Mouse (Mus musculus) limb, embryonic 10.5 days (tissue): ENCODE results near the gene Mettl11b. TPM values are rescaled to one million over a fixed set of nuclear protein-coding genes. Genes with fewer than 3 reads are reported as not detected.
"Not testable (repeated sequence)": the region's sequence is repeated elsewhere in the genome, so short reads cannot be mapped to it uniquely, and the experiment has no call there.

ENCODE experiments used
- DNase-seq: peaks from one replicate; pipeline ENCODE4 v3.0.0-alpha.2; 2017; ENCODE audit warnings: low spot score
- H3K27ac ChIP-seq: fragments of 300-500 bp; sonication (generic); 2 replicates; pipeline ENCODE4 v1.5.1; 2016; ENCODE audit warnings: mild to moderate bottlenecking
- H3K27me3 ChIP-seq: fragments of 300-500 bp; sonication (generic); 2 replicates; pipeline ENCODE4 v1.6.1; 2016; ENCODE audit warnings: low read depth, mild to moderate bottlenecking; ENCODE audit not compliant: poor library complexity, severe bottlenecking
- H3K36me3 ChIP-seq: fragments of 300-500 bp; sonication (generic); 2 replicates; pipeline ENCODE4 v1.6.1; 2016; ENCODE audit warnings: mild to moderate bottlenecking, moderate library complexity
- H3K4me1 ChIP-seq: fragments of 300-500 bp; sonication (generic); 2 replicates; pipeline ENCODE4 v1.6.1; 2016
- H3K4me3 ChIP-seq: fragments of 300-500 bp; sonication (generic); 2 replicates; pipeline ENCODE4 v1.5.1; 2016; ENCODE audit warnings: mild to moderate bottlenecking, moderate library complexity
- H3K9me3 ChIP-seq: fragments of 300-500 bp; sonication (generic); replicated peaks from 2 replicates; pipeline ENCODE4 v1.6.1; 2016; ENCODE audit warnings: mild to moderate bottlenecking
- WGBS: fragments of 180-500 bp; shearing (Covaris S2); methylation state at CpG from one replicate; pipeline ENCODE4 v1.1.7; 2016; 5-methylcytosine and 5-hydroxymethylcytosine counted together
- polyA plus RNA-seq: library from polyadenylated mRNA; unstranded; fragments of >200 nt; fragmentation: Nextera tagmentation; extraction: Ambion mirVana; gene quantifications from 2 replicates; pipeline ENCODE4 v1.2.1, GENCODE M21; 2016

Gene Mettl11b
- 0.08 TPM in 1 of 2 replicates, not detected in the other for polyA plus RNA-seq

DNA sequence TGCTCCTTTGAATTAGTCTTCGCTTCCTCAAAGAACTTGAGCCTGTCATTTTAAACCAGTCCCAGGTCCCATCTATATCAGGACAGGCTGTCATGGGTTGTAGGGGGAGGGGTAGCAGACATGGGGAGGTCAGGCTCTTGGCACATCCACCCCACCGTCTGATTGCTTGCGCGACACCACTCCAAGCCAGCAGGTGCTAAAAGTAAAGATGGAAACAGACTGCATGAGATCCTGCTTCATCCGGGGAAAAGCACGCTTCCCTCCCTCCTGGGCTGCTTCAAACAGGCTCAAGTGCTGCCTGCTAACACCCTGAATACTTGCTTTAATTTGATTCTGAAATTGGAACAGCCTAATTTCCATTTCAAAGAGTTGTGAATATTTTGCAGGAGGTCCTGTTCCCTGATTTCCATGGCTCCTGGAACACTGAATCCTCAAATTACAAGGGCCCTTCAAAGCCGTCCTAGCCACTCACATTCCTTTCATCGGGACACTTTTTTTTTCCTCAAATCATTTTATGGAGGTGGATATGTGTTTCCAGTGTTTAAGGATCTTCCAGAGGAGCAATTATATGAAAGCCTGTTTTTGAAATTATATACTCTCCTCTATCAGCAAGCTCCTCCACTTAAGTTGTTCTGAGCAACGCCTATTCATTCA lies at the start of gene Mettl11b:
Gene Mettl11b (minus strand): TSS at position 127 of the 654 bp plus-strand sequence.
- Histone ChIP-seq H3K9me3 (no peaks in the 10 kb centered on the region), H3K4me1 (peaks cover 19% of the 10 kb centered on the region), H3K4me3 (no peak within 1 kb of the TSS), H3K27me3 (no peaks in the 10 kb centered on the region), H3K36me3 (no peaks in the 10 kb centered on the region), H3K27ac (no peak within 1 kb of the TSS)
- WGBS: 58% methylated on average over 9 of the region's 9 CpGs
- DNase-seq: no peak

DNA sequence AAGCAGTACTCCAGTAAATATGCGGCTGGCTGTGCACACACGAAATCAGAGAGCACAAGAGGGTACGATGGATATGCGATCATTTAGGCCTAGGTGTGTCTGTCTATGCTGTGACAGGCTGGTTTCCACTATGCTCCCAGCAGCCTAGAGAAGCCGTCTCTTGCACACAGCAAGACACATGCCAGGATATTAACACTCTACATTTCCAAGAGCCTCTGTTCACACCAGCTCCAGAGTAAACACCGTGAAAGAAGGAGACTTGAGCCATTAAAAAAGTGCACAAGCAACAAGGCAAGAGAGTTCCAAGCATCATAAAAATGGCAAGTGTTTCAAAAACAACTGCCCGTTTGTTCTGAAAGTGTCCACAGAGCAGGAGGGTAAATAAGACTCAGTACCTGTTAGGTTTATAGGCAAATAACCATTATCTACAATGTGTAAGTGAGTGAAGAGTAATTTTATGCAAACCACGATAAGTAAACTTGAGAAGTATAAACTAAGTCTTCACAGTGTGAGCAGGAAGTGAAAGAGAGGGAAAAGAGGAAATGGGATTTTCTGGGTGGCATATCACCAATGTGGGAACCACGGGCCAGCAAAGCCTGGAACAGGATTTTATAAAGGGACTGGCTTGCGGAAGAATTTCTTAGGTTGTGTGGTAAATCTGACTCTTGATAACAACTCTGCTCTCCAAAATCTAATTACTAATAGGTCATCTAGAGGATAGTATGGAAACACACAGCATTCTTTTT lies 32.6 kb upstream of the Mettl11b start:
- H3K27ac ChIP-seq: peak overlapping the region; percentile 69
- H3K27me3 ChIP-seq: no peaks in the 10 kb centered on the region
- H3K9me3 ChIP-seq: no peaks in the 10 kb centered on the region
- peaks cover 31% of the 10 kb centered on the region for H3K4me1 ChIP-seq
- 62% methylated on average over 10 of the region's 10 CpGs for WGBS
- no peak overlapping the region for H3K4me3 ChIP-seq
- DNase-seq: peak; percentile 40
- H3K36me3 ChIP-seq: no peaks in the 10 kb centered on the region

DNA sequence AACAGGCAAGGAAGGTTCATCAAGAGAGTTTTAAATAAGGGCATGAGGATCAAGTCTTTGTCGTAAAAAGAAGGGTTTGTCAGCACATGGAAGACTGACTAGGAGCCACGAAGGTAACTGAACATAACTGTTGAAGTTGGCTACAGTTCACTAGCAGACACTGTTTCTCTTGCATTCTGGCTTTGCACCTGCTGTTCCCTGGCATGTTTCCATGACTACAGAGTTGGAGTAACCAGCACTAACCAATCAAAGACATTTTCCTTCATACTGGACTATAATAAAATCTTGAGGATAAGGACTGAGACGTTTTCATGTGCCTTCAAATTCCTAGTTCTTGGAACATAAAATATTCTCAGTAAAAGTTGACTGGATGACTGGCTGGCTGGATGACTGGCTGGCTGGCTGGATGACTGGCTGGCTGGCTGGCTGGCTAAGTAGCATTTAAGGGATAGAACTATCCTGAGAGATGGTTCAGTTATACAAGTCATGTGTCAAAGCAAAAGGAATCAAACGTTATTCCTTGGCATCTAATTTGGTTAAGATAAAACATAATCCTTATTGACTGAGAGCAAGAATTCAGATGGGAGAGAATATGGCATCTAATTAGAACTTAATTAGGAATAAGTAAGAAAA lies 26.4 kb upstream of the Mettl11b start:
- 72% methylated on average over 4 of the region's 4 CpGs for WGBS
- no peak for DNase-seq
- no peak overlapping the region for H3K4me3 ChIP-seq
- H3K27me3 ChIP-seq: no peaks in the 10 kb centered on the region
- no peaks in the 10 kb centered on the region for H3K9me3 ChIP-seq
- no peaks in the 10 kb centered on the region for H3K4me1 ChIP-seq
- H3K27ac ChIP-seq: no peak overlapping the region
- H3K36me3 ChIP-seq: no peaks in the 10 kb centered on the region

DNA sequence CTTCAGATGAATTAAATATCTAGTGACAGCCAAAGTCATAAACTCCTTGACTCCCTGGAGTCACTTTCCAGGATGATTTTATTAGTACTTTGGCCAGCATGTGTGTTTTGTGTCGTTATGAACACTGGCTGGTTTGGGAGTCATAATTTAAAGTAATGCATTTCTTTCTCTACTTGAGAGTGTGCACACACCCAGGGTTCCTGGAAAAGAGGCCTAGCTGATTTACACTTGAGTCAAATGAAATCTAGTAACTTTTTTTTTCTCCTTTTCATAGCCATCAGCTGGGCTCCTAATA lies 12.2 kb upstream of the Mettl11b start:
- no peak for DNase-seq
- Histone ChIP-seq H3K36me3 (no peaks in the 10 kb centered on the region), H3K4me1 (0 out of 2 replicates have a peak, but pooled peaks cover 9% of the 10 kb centered on the region), H3K27ac (no peak overlapping the region), H3K4me3 (no peak overlapping the region), H3K27me3 (no peaks in the 10 kb centered on the region), H3K9me3 (no peaks in the 10 kb centered on the region)
- 61% methylated on average over 1 of the region's 1 CpGs for WGBS

DNA sequence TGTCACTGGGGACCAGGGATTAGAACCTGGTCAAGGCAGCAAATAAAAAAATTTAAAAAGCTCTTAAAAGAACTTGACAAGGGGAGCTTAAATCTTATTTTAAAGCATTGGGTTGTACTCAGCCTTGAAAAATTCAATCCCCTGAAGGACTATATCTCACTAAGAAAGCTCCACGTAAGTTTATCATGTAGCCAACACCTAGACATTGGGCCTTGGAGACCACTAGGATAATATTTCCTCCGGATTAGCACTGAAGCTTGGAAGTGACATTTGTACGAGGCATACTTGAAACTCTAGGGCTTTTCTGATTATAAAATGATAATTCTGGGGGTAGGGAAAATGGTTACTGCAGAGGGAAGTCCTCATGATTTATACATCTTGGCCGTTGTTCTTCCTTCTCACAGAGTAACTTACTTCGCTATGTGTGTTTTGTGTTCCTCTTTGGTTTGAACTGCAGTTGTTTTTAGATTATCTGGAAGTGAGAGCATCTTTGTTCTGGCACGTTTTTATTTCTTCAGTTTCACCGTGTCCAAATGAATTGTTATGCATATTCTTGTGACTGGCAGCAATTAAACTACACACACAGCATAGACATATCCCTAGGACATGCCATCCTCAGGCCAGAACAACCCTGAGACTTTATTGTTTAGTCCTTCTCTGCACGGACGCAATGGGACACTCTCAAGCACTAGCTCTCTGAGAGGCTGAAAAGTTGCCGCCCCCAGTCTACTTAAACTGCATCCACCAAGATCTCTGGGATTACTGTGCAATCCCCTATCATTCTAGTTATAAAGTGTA lies 11.6 kb upstream of the Mettl11b start:
- H3K4me3 ChIP-seq: no peak overlapping the region
- no peak overlapping the region for H3K27ac ChIP-seq
- H3K9me3 ChIP-seq: no peaks in the 10 kb centered on the region
- DNase-seq: no peak
- WGBS: 83% methylated on average over 10 of the region's 10 CpGs
- H3K27me3 ChIP-seq: no peaks in the 10 kb centered on the region
- no peaks in the 10 kb centered on the region for H3K36me3 ChIP-seq
- 0 out of 2 replicates have a peak, but pooled peaks cover 9% of the 10 kb centered on the region for H3K4me1 ChIP-seq

DNA sequence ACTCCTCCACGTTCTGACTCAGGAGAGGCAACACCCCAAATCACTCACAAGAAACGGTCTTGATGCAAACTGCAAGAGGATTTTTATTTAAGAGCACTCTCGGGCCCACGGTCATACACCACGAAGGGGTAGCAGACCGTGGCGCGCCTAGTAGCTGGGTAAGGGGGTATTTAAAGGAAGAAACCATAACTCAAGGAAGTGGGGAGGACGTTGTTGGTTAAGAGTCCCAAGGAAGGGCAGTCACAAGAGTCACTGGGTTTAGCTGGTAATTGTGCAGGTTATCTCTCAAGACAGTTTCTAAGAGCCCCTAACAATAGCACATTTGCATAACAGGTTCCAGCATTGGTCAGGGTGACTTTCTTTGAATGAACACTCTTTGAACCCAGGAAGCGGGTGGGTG lies 6.1 kb upstream of the Mettl11b start:
- H3K4me3 ChIP-seq, H3K9me3 ChIP-seq, H3K27me3 ChIP-seq, DNase-seq, H3K4me1 ChIP-seq, H3K27ac ChIP-seq, H3K36me3 ChIP-seq: not testable (repeated sequence)
- 96% methylated on average over 10 of the region's 10 CpGs for WGBS

DNA sequence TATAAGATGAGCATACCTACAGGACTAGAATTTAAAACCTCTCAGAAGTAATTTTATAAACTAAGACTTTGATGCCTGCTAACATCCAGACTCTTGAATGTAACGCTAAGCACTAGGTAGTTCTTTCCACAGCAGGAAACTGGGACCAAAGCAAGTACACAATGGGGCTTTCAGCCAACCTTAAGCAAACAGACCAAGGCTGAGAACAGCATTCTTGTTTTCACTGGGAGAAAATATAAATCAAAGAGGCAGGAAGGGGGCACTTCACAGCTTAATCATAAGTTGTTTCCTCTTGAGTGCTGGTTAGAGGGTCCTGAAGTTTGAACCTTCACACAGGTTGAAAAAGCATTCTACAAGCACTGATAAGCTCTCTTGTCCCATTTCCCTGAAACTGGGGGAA lies 1.1 kb downstream of the Mettl11b start:
- Histone ChIP-seq H3K4me1 (peaks cover 26% of the 10 kb centered on the region), H3K27ac (no peak overlapping the region), H3K9me3 (no peaks in the 10 kb centered on the region), H3K36me3 (no peaks in the 10 kb centered on the region), H3K27me3 (no peaks in the 10 kb centered on the region), H3K4me3 (no peak overlapping the region)
- WGBS: 75% methylated on average over 1 of the region's 1 CpGs
- no peak for DNase-seq

DNA sequence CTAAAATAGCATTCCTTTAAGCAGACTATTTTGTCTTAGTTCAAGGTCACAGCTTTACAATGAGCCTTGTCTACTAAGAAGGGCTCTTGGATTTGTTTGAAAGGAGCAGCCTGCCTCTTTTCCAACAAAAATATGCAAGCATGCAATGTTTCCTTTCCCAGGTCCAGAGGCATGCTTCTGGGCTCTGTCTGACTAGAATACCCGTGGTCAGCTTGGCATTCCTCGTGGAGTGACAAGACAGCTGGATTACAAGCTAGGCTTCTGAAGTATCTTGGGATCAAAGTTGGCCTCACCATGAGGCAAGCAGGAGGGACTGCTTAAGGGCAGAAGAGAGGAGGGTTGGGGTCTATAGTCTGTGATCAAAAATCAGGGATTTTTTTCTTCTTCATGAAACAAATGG lies 16.4 kb downstream of the Mettl11b start:
- Histone ChIP-seq H3K4me1 (peaks cover 15% of the 10 kb centered on the region), H3K36me3 (no peaks in the 10 kb centered on the region), H3K27me3 (no peaks in the 10 kb centered on the region), H3K27ac (no peak overlapping the region), H3K4me3 (no peak overlapping the region), H3K9me3 (no peaks in the 10 kb centered on the region)
- no peak for DNase-seq
- 65% methylated on average over 2 of the region's 2 CpGs for WGBS

DNA sequence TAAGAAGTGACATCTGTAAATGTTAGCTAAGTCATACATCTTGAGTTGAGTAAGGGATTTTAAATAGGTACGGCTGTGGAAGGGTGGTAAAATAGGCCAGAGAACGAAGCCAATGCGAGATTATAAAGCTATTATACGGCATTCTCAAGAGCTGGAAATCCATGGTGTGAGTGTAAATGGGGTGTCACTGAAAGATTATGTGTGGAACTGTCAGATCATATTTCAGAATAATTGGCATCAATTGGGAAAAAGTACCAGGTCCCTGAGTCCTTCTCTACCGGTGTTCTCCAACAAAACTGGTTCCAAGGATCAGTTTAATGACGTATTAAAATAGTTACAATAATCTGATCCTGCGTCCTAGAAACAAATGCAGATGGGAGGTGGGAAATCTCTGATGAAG lies 24.5 kb downstream of the Mettl11b start:
- no peaks in the 10 kb centered on the region for H3K9me3 ChIP-seq
- peaks cover 43% of the 10 kb centered on the region for H3K4me1 ChIP-seq
- DNase-seq: no peak
- WGBS: 47% methylated on average over 7 of the region's 7 CpGs
- H3K27ac ChIP-seq: no peak overlapping the region
- H3K36me3 ChIP-seq: no peaks in the 10 kb centered on the region
- H3K4me3 ChIP-seq: no peak overlapping the region
- H3K27me3 ChIP-seq: no peaks in the 10 kb centered on the region

DNA sequence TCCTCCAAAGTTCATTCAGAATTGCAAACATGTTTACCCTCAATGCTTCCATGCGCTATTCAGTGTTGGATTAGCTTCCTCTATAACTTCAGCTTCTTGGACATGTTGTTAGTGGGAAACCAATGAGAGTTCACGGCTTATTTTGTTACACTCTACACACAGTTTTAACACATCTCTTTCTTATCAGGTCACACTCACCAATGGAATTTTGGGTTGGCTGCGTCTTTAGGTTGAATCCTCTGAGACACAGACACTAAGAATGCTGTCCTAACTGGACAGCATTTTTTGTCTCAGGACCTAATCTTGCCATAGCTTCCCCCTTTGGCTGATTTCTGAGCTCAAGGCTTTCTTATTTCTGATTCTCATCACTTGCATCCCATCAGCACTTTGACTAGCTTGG lies 25.3 kb downstream of the Mettl11b start:
- no peaks in the 10 kb centered on the region for H3K36me3 ChIP-seq
- DNase-seq: no peak
- no peak overlapping the region for H3K4me3 ChIP-seq
- no peak overlapping the region for H3K27ac ChIP-seq
- H3K9me3 ChIP-seq: no peaks in the 10 kb centered on the region
- peaks cover 43% of the 10 kb centered on the region for H3K4me1 ChIP-seq
- 79% methylated on average over 3 of the region's 3 CpGs for WGBS
- H3K27me3 ChIP-seq: no peaks in the 10 kb centered on the region

DNA sequence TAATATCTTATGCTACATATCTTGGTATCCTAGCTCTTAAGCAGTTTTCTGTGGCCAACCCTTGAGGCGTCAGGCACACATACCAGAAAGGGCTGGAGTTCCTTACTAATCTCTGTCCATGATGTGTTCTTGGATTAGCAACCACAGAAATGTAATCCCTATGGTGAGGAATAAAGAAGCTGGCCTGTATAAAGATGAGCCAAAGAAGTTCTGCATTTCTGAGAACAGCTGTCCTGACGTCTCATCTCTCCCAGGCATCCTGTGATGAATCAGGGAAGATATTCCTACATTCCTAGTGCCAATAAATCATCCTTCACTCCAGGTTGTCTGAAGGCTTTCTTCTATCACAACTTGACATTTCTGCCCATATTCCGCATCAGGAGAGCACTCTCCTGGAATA lies 33.2 kb downstream of the Mettl11b start:
- Histone ChIP-seq H3K9me3 (no peaks in the 10 kb centered on the region), H3K27ac (no peak overlapping the region), H3K27me3 (no peaks in the 10 kb centered on the region), H3K4me3 (no peak overlapping the region), H3K36me3 (no peaks in the 10 kb centered on the region), H3K4me1 (no peaks in the 10 kb centered on the region)
- DNase-seq: no peak
- WGBS: 90% methylated on average over 3 of the region's 3 CpGs

DNA sequence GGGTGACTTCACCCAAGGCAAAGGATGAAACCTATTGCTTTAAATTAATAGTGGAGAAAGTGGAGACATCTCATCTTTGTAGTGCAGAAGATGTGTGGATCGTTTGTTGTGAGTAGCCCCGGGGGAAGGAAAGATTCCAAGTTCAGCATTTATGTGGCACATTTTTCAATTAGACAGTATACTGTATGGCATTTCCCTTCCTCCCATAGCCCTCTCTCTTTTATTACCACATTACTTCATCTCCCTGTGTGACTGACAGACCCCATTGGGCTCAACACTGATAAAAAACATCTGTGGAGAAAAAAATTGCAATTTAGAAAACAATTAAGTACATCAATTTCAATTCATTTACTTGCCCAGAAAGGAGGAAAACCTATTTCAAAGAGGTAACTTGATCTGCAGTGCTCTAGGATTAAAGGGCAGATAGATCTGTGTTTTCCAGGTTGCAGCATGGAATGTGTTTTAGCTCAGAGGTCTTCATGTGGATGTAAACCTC lies 42.0 kb downstream of the Mettl11b start:
- H3K27ac ChIP-seq: peak overlapping the region; percentile 76
- H3K27me3 ChIP-seq: no peaks in the 10 kb centered on the region
- no peaks in the 10 kb centered on the region for H3K36me3 ChIP-seq
- no peak overlapping the region for H3K4me3 ChIP-seq
- peaks cover 34% of the 10 kb centered on the region for H3K4me1 ChIP-seq
- DNase-seq: peak; percentile 32
- 30% methylated on average over 2 of the region's 2 CpGs for WGBS
- no peaks in the 10 kb centered on the region for H3K9me3 ChIP-seq
